Mouse (Mus musculus): Measurements from ENCODE around the gene Gpd1.
"Not testable (repeated sequence)": the region's sequence is repeated elsewhere in the genome, so short reads cannot be mapped to it uniquely, and the experiment has no call there.

Gene Gpd1

DNA sequence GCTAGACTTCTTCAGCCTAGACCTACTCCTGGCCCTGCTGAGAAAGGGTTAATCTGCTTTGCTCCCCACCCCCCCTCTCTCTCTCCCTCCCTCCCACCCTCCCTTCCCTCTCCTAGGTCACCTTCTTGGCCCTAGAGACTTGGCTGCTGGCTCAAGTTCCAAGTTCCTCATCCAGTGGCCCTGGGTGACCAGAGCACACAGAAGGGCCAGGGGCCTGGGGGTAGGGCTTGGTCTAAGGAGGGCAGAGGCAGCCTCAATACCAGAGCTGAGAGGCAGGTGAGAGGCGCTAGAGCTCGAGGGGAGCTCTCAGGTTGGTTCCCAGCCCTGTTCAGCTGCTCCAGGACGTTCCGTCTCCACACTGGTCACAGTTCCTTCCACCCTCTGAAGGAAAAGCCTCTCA is 26.4 kb upstream of the Gpd1 start:
- Histone ChIP-seq H3K36me3 (ENCODE audit: control insufficient read depth, insufficient read depth, low read length, poor library complexity, severe bottlenecking) (no peaks in the 10 kb centered on the region), H3K27me3 (ENCODE audit: control insufficient read depth, insufficient read depth, low read length, poor library complexity, severe bottlenecking) (no peaks in the 10 kb centered on the region)
- no peak for DNase-seq (ENCODE audit: low read depth, low spot score)

DNA sequence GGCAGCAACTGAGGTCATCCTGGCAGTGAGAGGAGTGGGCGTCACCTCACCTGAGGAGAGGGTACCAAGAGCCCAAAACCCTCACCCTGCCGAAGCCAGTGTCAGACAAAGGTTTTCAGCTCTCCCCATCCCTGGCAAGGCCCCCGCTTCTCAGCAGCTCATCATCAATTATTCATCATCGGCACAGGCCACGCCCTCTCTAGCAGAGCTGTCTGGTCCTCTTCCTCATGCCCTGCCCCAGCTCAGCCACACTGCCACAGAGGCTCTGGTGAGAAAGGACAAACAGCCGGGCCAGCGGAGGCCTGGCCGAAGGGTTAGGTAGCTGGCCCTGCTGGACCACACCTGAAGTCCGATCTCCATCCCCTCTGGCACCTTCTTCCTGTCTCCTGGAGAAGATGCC is 25.3 kb upstream of the Gpd1 start:
- Histone ChIP-seq H3K27me3 (ENCODE audit: control insufficient read depth, insufficient read depth, low read length, poor library complexity, severe bottlenecking) (no peaks in the 10 kb centered on the region), H3K36me3 (ENCODE audit: control insufficient read depth, insufficient read depth, low read length, poor library complexity, severe bottlenecking) (no peaks in the 10 kb centered on the region)
- no peak for DNase-seq (ENCODE audit: low read depth, low spot score)

DNA sequence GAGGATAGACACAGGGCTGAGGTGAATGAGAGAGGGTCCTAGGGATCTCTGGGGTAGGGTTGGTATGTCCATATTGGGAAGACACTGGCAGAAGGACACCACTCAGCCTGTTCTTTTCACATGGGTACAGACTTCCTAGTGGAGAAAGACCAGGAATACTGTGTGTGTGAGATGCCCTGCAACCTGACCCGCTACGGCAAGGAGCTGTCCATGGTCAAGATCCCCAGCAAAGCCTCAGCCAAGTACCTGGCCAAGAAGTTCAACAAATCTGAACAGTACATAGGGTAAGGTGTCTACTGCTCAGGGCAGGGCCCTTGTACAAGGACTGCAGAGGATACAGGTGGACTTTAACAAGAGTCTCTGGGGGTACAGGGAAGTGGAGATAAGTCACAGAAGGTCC is 20.0 kb upstream of the Gpd1 start:
- Histone ChIP-seq H3K27me3 (ENCODE audit: control insufficient read depth, insufficient read depth, low read length, poor library complexity, severe bottlenecking) (no peaks in the 10 kb centered on the region), H3K36me3 (ENCODE audit: control insufficient read depth, insufficient read depth, low read length, poor library complexity, severe bottlenecking) (no peaks in the 10 kb centered on the region)
- DNase-seq (ENCODE audit: low read depth, low spot score): no peak

DNA sequence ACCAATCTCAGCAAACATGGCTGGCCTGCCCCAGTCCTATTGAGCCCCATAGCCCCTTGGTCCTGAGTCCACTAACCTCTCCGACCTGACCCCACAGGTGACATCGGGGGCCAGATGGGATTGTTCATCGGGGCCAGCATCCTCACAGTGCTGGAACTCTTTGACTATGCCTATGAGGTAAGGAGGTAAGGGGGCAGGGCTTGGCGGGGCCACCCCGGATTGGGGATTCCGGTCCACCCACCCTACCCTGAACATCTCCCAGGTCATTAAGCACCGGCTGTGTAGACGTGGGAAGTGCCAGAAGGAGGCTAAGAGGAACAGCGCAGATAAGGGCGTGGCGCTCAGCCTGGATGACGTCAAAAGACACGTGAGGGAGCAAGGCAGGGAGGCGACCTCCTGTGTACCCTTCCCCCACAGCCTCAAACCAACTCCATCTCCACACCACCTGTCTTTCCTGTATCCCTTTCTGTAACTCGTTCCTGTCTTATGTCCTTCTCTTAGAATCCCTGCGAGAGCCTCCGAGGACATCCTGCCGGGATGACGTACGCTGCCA is 18.7 kb upstream of the Gpd1 start:
- H3K36me3 ChIP-seq (ENCODE audit: control insufficient read depth, insufficient read depth, low read length, poor library complexity, severe bottlenecking): no peaks in the 10 kb centered on the region
- peak; percentile 64 for DNase-seq (ENCODE audit: low read depth, low spot score)
- H3K27me3 ChIP-seq (ENCODE audit: control insufficient read depth, insufficient read depth, low read length, poor library complexity, severe bottlenecking): no peaks in the 10 kb centered on the region

DNA sequence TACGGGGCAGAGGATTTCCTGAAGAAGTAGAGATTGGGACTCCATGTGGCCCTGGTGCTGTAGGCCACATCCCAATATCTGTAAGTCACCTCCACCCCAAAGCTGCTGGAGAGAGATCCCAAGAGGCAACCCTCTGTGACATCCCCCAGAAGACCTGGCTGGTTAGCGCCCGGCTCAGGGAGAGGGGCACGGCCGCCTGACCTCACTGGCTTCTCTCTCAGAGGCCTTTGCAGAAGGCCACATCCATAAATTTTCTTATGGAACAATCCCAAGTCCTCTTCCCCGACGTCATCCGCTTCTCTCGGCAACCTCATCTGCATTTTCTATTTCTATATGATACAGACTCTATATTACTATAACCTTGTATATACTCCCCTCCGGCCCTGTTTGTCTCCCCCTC is 17.6 kb upstream of the Gpd1 start:
- no peaks in the 10 kb centered on the region for H3K27me3 ChIP-seq (ENCODE audit: control insufficient read depth, insufficient read depth, low read length, poor library complexity, severe bottlenecking)
- no peaks in the 10 kb centered on the region for H3K36me3 ChIP-seq (ENCODE audit: control insufficient read depth, insufficient read depth, low read length, poor library complexity, severe bottlenecking)
- no peak for DNase-seq (ENCODE audit: low read depth, low spot score)

DNA sequence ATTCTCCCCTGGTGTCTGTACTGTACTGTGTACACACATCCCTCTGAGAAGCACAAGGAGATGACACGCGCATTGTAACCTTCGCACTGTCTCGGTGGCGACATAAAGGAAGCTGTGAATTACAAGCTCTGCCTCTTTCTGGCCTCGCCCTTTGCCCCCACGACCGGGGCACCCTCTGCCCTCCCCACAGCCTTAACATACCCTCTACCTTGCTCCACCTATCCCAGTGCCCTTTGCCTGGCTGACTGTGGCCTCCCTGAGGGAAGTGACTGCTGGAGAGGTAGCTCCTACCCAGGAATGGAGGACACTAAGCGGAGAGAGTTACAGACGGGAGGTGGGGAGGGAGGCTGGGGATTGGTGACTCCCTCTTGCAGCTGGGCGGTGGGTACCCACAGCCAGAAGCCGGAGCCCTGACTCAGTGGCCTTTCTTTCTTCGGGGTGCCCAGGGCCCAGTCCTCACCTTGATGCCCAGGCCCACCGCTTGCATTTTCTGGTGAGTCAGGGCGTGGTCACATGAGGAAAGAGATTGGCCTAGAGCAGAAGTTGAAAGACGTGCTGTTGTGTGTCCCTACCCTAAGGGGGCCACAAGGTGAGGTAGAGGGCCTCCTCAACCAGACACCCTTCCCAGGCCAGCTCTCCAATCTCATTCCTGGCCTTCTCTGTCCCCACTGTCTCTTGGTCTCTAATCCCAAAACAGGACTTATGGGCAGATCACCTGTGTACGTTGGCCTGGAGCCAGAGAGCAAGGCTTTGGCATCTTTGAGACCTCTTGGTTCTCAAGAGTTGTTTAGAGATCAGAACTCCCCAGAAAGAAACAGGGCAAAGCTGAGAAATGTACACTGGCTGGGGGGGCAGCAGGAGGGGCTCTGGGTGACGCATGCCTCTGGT is 16.9 kb upstream of the Gpd1 start:
- Histone ChIP-seq H3K36me3 (ENCODE audit: control insufficient read depth, insufficient read depth, low read length, poor library complexity, severe bottlenecking) (no peaks in the 10 kb centered on the region), H3K27me3 (ENCODE audit: control insufficient read depth, insufficient read depth, low read length, poor library complexity, severe bottlenecking) (no peaks in the 10 kb centered on the region)
- no peak for DNase-seq (ENCODE audit: low read depth, low spot score)

DNA sequence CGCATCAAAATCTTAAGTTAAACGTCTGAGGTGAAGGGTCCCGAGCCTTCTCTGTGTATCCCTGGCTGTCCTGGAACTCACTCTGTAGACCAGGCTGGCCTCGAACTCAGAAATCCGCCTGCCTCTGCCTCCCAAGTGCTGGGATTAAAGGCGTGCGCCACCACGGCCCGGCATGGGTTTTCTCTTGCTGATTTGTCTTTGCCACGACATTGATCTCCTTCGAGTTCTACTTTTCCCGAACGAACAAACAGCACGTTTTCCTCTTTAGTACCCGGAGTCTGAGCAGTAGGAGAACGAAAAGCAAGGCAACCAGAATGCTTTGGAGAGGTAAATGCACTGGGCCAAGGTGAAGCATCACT is 15.7 kb upstream of the Gpd1 start:
- not testable (repeated sequence) for H3K27me3 ChIP-seq (ENCODE audit: control insufficient read depth, insufficient read depth, low read length, poor library complexity, severe bottlenecking); DNase-seq (ENCODE audit: low read depth, low spot score); H3K36me3 ChIP-seq (ENCODE audit: control insufficient read depth, insufficient read depth, low read length, poor library complexity, severe bottlenecking)

DNA sequence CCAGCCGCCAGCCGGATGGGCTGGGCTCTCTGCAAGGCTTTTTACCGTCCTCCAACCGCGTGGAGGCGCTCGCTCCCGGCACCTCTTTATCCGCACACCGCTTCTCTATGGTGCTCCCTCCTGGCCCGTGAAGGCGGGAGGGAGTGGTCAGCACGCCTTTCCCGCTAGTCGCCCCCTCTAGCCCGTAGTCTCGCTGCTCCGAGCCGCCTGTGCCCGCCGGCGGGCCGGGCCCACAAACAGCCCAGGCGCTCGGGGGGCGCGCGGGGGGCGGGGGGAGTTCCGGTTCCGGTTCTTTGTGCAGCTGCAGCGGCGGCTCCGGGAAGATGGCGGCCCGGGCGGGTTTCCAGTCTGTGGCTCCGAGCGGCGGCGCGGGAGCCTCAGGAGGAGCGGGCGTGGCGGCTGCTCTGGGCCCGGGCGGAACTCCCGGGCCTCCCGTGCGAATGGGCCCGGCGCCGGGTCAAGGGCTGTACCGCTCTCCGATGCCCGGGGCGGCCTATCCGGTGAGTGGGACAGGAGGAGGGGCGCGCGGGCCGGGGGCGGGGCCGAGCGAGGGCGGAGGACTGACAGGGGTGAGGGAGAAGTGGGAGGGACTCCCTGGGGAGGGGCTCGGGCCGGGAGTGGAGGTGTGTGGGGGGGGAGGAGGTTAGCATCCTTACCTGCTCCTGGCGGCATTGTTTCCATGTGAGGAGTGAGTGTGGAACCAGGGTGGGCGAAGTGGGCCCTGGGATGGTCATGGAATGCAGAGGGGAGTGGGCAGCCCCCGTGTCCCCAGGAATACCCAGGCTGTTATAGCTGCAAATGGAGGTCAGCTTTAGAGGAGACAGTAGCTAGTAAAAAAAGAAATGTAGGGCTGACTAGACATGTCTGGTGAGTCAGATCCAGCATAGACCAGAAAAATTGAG is 15.1 kb upstream of the Gpd1 start, which contains the start of gene Smarcd1:
Gene Smarcd1, plus strand, starts transcription at position 131 of the 902 bp plus-strand sequence.
- H3K36me3 ChIP-seq (ENCODE audit: control insufficient read depth, insufficient read depth, low read length, poor library complexity, severe bottlenecking): no peaks in the 10 kb centered on the region
- H3K27me3 ChIP-seq (ENCODE audit: control insufficient read depth, insufficient read depth, low read length, poor library complexity, severe bottlenecking): no peaks in the 10 kb centered on the region
- peak; percentile 93 for DNase-seq (ENCODE audit: low read depth, low spot score)

DNA sequence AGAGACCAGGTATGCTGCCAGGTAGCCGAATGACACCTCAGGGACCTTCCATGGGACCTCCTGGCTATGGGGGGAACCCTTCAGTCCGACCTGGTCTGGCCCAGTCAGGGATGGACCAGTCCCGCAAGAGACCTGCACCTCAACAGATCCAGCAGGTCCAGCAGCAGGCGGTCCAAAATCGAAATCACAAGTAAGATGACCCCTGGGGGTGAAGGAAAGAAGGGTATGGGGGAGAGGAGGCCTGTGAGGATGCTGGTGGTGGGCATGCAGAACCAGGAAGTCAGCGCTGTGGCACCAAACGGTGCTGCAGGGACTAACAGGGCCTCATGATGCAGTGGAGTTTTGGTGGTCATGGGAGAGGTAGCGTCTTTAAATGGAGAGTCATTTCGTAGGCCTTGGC is 14.2 kb upstream of the Gpd1 start:
- peak; percentile 18 for DNase-seq (ENCODE audit: low read depth, low spot score)
- H3K36me3 ChIP-seq (ENCODE audit: control insufficient read depth, insufficient read depth, low read length, poor library complexity, severe bottlenecking): no peaks in the 10 kb centered on the region
- H3K27me3 ChIP-seq (ENCODE audit: control insufficient read depth, insufficient read depth, low read length, poor library complexity, severe bottlenecking): no peaks in the 10 kb centered on the region

DNA sequence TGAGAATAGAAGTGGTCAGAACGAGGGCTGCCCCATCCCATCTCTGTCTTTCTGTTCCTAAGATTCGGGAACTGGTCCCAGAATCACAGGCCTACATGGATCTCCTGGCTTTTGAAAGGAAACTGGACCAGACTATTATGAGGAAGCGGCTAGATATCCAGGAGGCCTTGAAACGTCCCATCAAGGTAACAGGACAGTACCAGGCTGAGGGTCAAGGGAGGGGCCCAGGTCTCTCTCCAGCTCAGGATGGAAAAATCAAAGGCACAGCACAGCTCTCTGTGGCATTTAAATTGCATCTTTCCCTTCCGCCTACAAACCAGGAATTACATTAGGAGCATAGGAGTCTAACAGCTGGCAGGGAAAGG is 13.7 kb upstream of the Gpd1 start:
- no peaks in the 10 kb centered on the region for H3K27me3 ChIP-seq (ENCODE audit: control insufficient read depth, insufficient read depth, low read length, poor library complexity, severe bottlenecking)
- H3K36me3 ChIP-seq (ENCODE audit: control insufficient read depth, insufficient read depth, low read length, poor library complexity, severe bottlenecking): no peaks in the 10 kb centered on the region
- DNase-seq (ENCODE audit: low read depth, low spot score): no peak

DNA sequence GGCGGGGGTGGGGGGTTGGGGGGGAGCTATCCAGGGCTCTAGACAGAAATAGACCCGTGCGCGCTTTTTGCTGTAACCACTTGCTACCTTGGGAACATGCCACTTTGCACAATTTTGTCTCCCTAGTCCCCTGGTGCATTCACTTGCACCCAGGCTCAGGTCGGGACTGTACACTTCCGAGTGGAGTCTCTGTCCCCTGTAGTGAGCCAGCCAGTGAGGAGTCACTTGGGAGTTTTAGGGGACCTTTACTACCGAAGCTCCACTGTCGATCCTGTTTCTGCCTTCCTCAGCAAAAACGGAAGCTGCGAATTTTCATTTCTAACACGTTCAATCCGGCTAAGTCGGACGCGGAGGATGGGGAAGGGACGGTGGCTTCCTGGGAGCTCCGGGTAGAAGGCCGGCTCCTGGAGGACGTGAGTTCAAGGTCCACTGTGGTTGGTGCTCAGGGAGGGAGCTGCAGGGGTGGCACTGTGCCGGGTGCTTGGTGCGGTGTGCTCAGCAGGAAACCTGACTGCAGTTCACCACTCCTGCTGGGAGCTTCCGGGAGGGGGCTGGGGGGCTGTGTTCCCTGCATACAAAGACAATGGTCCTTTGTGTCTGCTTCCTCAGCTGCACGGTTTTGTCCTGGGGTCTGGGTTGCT is 13.2 kb upstream of the Gpd1 start:
- DNase-seq (ENCODE audit: low read depth, low spot score): no peak
- H3K36me3 ChIP-seq (ENCODE audit: control insufficient read depth, insufficient read depth, low read length, poor library complexity, severe bottlenecking): 0 out of 2 replicates have a peak, but pooled peaks cover under 1% of the 10 kb centered on the region
- H3K27me3 ChIP-seq (ENCODE audit: control insufficient read depth, insufficient read depth, low read length, poor library complexity, severe bottlenecking): no peaks in the 10 kb centered on the region

DNA sequence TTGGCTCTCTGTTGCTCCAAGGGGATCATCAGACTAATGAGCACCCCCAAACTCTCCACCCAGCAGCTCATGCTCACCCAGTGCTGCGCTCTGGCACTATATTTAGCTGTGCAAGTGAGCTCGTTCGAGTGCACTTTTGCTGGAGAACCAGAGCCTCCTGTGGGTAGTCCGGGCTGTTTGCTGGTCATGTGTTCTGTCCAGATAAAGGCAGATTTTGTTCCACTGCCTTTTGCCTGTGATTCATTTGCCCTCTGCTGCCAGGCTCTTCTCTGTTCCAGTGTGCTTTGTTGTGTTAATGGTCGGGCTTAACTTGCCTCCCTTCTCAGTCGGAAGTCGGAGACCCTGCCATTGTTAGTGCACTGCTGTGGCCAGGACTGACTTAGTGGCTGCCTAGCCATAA is 12.4 kb upstream of the Gpd1 start:
- DNase-seq (ENCODE audit: low read depth, low spot score): no peak
- 0 out of 2 replicates have a peak, but pooled peaks cover 5% of the 10 kb centered on the region for H3K36me3 ChIP-seq (ENCODE audit: control insufficient read depth, insufficient read depth, low read length, poor library complexity, severe bottlenecking)
- no peaks in the 10 kb centered on the region for H3K27me3 ChIP-seq (ENCODE audit: control insufficient read depth, insufficient read depth, low read length, poor library complexity, severe bottlenecking)

DNA sequence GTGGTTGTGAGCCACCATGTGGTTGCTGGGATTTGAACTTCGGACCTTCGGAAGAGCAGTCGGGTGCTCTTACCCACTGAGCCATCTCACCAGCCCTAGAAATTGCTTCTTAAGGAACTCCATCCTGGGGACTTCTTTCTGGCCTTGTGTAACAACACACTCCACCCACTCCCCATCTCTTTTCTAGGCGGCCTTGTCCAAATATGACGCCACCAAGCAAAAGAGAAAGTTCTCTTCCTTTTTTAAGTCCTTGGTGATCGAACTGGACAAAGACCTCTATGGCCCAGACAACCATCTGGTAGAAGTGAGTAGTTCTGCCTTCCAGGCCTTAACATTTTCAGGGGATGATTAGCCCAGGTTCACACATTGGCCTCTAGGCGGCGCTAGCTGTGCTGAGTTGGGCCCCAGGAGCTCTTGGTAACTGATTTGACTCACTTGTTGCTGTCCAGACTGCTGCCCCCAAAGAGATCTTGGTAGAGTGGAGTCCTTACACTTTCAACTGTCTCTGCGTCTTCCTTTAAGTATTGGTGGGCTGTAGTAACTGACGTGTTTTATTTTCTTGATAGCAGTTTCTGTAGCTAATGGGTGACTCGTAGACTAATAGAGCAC is 11.8 kb upstream of the Gpd1 start, which contains the start of gene Gm17349:
Gene Gm17349, minus strand, starts transcription at position 51 of the 609 bp plus-strand sequence.
- H3K36me3 ChIP-seq (ENCODE audit: control insufficient read depth, insufficient read depth, low read length, poor library complexity, severe bottlenecking): peaks cover 7% of the 10 kb centered on the region
- no peaks in the 10 kb centered on the region for H3K27me3 ChIP-seq (ENCODE audit: control insufficient read depth, insufficient read depth, low read length, poor library complexity, severe bottlenecking)

DNA sequence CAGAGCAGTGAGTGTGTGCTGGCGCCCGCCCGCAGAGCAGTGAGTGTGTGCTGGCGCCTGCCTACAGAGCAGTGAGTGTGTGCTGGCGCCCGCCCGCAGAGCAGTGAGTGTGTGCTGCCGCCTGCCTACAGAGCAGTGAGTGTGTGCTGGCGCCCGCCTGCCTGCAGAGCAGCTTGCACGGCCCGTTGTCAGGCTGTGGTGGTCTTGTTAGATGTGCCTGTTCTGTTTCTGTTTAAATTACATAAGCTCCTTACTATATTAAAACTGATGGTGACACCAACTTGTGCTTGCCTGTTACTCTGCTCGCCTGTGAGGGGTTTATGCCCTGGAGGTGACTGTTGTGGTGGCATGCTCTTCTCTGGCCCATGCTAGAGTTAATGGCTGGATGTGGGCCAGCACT is 9.1 kb upstream of the Gpd1 start:
- no peak for DNase-seq (ENCODE audit: low read depth, low spot score)
- Histone ChIP-seq H3K36me3 (ENCODE audit: control insufficient read depth, insufficient read depth, low read length, poor library complexity, severe bottlenecking) (peaks cover 14% of the 10 kb centered on the region), H3K27me3 (ENCODE audit: control insufficient read depth, insufficient read depth, low read length, poor library complexity, severe bottlenecking) (no peaks in the 10 kb centered on the region)

More for the DNA sequence above, 11.8 kb upstream of the Gpd1 start, which contains the start of gene Gm17349:
- peak; percentile 83 for DNase-seq (ENCODE audit: low read depth, low spot score)

Measured in splenic B cell, adult 2 months (primary cell).